Mouse (Mus musculus): ENCODE results near the gene Rapgef4. TPM values are rescaled to one million over a fixed set of nuclear protein-coding genes. Genes with fewer than 3 reads are reported as not detected.

The Rapgef4 gene
- polyA plus RNA-seq, 1 experiment from 2014 or later, result 2.1 TPM

DNA sequence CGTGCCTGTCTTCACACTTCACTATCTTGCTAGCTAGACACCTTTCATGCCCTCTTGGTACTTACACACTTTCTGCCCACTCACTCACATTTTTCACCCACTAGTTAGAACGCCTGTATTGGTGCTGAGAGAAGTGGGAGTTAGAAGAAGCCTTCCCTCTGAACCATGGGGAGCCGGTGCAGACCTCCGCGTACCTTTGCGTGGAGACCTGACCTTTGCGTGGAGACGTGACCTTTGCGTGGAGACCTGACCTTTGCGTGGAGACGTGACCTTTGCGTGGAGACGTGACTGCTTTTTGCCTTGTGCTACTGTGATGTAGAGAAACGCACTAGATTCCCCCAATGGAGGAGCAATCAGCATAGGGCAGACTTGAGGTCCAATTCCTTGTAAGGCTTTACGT lies 39.7 kb downstream of the Rapgef4 start:
- Histone ChIP-seq H3K4me1 (no peaks in the 10 kb centered on the region), H3K4me3 (no peak overlapping the region), H3K27me3 (ENCODE audit: poor library complexity, severe bottlenecking) (no peaks in the 10 kb centered on the region), H3K27ac (no peak overlapping the region), H3K36me3 (replicated peaks) (no peaks in the 10 kb centered on the region), H3K9me3 (no peaks in the 10 kb centered on the region)
- DNase-seq (ENCODE audit: extremely low spot score, low spot score), result no peak
- WGBS, result 95% methylated on average over 15 of the region's 15 CpGs

DNA sequence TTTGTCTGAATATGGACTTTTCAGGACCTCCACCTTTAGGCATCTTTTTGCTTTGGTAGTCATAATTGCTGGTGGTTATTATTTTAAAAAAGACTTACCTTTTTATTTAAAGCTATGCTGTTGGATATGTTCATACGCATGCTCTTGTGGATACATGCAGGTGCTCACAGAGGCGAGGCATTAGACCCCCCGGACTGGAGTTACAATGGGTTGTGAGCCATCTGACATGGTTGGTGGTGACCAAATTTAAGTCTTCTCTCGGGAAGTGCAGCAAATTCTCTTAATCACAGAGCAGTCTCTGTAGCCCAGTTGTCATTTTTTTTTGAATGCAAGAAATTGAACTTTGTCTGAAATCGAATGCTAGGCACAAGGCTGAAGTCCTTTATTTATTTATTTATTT lies 40.4 kb downstream of the Rapgef4 start:
- Histone ChIP-seq H3K4me3 (no peak overlapping the region), H3K27me3 (ENCODE audit: poor library complexity, severe bottlenecking) (no peaks in the 10 kb centered on the region), H3K27ac (no peak overlapping the region), H3K36me3 (replicated peaks) (no peaks in the 10 kb centered on the region), H3K4me1 (no peaks in the 10 kb centered on the region), H3K9me3 (no peaks in the 10 kb centered on the region)
- no peak for DNase-seq (ENCODE audit: extremely low spot score, low spot score)
- 85% methylated on average over 5 of the region's 5 CpGs for WGBS

DNA sequence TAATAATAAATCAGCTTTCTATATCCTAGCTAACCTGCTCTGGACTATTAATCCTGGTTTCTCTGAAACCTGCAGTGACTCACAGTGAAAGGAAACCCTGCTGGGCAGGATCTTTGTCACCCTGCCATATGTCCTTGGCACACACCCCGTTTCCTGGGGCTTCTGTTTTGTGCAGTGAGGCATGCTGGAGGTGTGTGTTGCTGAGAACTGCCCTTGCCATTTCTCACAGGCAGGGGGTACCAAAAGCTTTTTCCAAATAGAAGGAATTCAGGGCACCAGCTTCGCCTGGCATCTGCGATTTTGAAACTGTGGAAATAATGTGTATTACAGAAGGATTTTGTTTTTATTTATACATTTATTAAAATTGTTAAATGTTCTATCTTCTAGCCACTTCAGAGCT lies 40.8 kb downstream of the Rapgef4 start:
- Histone ChIP-seq H3K4me3 (no peak overlapping the region), H3K36me3 (replicated peaks) (no peaks in the 10 kb centered on the region), H3K9me3 (no peaks in the 10 kb centered on the region), H3K4me1 (no peaks in the 10 kb centered on the region), H3K27me3 (ENCODE audit: poor library complexity, severe bottlenecking) (no peaks in the 10 kb centered on the region), H3K27ac (no peak overlapping the region)
- WGBS, result 74% methylated on average over 3 of the region's 3 CpGs
- no peak for DNase-seq (ENCODE audit: extremely low spot score, low spot score)

- no peak overlapping the region for H3K4me3 ChIP-seq
- no peaks in the 10 kb centered on the region for H3K27me3 ChIP-seq (ENCODE audit: poor library complexity, severe bottlenecking)
- DNase-seq (ENCODE audit: extremely low spot score, low spot score), result no peak
- WGBS, result 87% methylated on average over 5 of the region's 5 CpGs
- no peaks in the 10 kb centered on the region for H3K36me3 ChIP-seq (replicated peaks)
- no peaks in the 10 kb centered on the region for H3K4me1 ChIP-seq
- no peaks in the 10 kb centered on the region for H3K9me3 ChIP-seq
- H3K27ac ChIP-seq, result no peak overlapping the region
These were observed 42.8 kb downstream of the Rapgef4 start for GRCm38 (mm10) chr2:72023791-72024190.

GRCm38 (mm10) chr2:72025660-72026059 lies 44.6 kb downstream of the Rapgef4 start:
- Histone ChIP-seq H3K4me1 (no peaks in the 10 kb centered on the region), H3K36me3 (replicated peaks) (no peaks in the 10 kb centered on the region), H3K9me3 (no peaks in the 10 kb centered on the region), H3K27me3 (ENCODE audit: poor library complexity, severe bottlenecking) (no peaks in the 10 kb centered on the region), H3K27ac (no peak overlapping the region), H3K4me3 (no peak overlapping the region)
- WGBS, result 95% methylated on average over 5 of the region's 5 CpGs
- DNase-seq (ENCODE audit: extremely low spot score, low spot score), result no peak

- no peak overlapping the region for H3K4me3 ChIP-seq
These were observed 45.5 kb downstream of the Rapgef4 start for GRCm38 (mm10) chr2:72026506-72026905.

GRCm38 (mm10) chr2:72029081-72029480 lies 48.0 kb downstream of the Rapgef4 start:
- Histone ChIP-seq H3K36me3 (replicated peaks) (no peaks in the 10 kb centered on the region), H3K4me1 (no peaks in the 10 kb centered on the region), H3K27ac (no peak overlapping the region), H3K4me3 (no peak overlapping the region), H3K9me3 (no peaks in the 10 kb centered on the region), H3K27me3 (ENCODE audit: poor library complexity, severe bottlenecking) (no peaks in the 10 kb centered on the region)
- 95% methylated on average over 1 of the region's 1 CpGs for WGBS
- no peak for DNase-seq (ENCODE audit: extremely low spot score, low spot score)

More at GRCm38 (mm10) chr2:72026506-72026905, 45.5 kb downstream of the Rapgef4 start:
- Histone ChIP-seq H3K27ac (no peak overlapping the region), H3K27me3 (ENCODE audit: poor library complexity, severe bottlenecking) (no peaks in the 10 kb centered on the region), H3K4me1 (no peaks in the 10 kb centered on the region), H3K36me3 (replicated peaks) (no peaks in the 10 kb centered on the region), H3K9me3 (no peaks in the 10 kb centered on the region)
- WGBS, result 93% methylated on average over 1 of the region's 1 CpGs
- DNase-seq (ENCODE audit: extremely low spot score, low spot score), result no peak

DNA sequence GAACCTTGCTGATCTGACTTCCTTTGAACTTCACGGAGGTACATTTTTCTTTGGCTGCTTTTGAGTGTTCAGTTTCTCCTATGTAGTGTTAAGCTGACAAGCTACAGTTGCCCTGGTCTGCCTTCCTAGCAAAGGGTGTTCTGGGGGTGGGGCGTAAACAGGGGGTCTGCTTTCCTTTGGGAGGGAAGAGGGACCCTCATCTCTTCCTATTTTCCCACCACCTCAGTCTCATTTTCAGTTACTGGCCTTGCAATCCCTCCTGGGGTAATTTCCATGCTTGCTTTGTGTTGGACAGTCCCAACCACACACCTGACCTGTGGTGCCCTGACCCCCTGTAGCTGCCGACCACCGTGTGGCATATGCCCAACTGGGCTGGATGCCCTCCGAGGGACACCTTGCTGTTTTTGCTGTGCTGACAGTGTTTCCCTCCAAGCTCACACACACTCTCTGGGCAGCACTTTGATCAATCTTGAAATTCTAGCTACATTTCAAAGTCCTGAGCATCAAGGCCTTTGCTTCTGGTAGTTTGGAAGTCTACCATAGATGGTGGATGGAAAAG lies 48.6 kb downstream of the Rapgef4 start:
- H3K4me3 ChIP-seq, result no peak overlapping the region
- WGBS, result 89% methylated on average over 5 of the region's 5 CpGs
- H3K4me1 ChIP-seq, result no peaks in the 10 kb centered on the region
- no peak overlapping the region for H3K27ac ChIP-seq
- no peak for DNase-seq (ENCODE audit: extremely low spot score, low spot score)
- H3K36me3 ChIP-seq (replicated peaks), result no peaks in the 10 kb centered on the region
- no peaks in the 10 kb centered on the region for H3K9me3 ChIP-seq
- H3K27me3 ChIP-seq (ENCODE audit: poor library complexity, severe bottlenecking), result no peaks in the 10 kb centered on the region

DNA sequence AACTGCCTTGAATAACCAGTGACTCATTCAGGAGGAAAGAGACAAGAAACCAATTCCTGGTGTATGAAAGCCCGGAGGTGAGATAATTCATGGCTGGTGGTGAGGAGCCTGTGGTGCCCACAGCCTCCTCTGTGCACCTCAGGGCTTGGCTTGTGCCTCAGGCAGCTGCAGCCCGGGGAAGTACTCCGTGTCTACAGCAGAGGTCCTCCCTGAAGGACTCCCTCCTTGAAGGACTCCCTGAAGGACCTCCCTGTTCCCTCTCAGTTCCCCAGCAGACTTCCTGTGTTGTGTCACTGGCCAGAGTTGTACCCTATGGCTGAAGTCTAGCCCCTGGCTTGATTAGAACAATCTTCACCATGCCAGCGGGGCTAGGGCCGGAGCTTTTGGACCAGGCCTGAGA lies 50.7 kb downstream of the Rapgef4 start:
- Histone ChIP-seq H3K4me1 (no peaks in the 10 kb centered on the region), H3K27me3 (ENCODE audit: poor library complexity, severe bottlenecking) (peaks cover 4% of the 10 kb centered on the region; the same call in 1 of the 2 replicates), H3K9me3 (no peaks in the 10 kb centered on the region), H3K36me3 (replicated peaks) (no peaks in the 10 kb centered on the region), H3K4me3 (no peak overlapping the region), H3K27ac (no peak overlapping the region)
- no peak for DNase-seq (ENCODE audit: extremely low spot score, low spot score)
- 79% methylated on average over 5 of the region's 5 CpGs for WGBS

- H3K27ac ChIP-seq, result no peak overlapping the region
- no peaks in the 10 kb centered on the region for H3K9me3 ChIP-seq
- H3K27me3 ChIP-seq (ENCODE audit: poor library complexity, severe bottlenecking), result peaks cover 8% of the 10 kb centered on the region; the same call in 1 of the 2 replicates
- no peak overlapping the region for H3K4me3 ChIP-seq
- peaks cover 17% of the 10 kb centered on the region for H3K4me1 ChIP-seq
- no peak for DNase-seq (ENCODE audit: extremely low spot score, low spot score)
- 49% methylated on average over 8 of the region's 8 CpGs for WGBS
- H3K36me3 ChIP-seq (replicated peaks), result no peaks in the 10 kb centered on the region
These were observed 54.6 kb downstream of the Rapgef4 start for GRCm38 (mm10) chr2:72035616-72036015.

DNA sequence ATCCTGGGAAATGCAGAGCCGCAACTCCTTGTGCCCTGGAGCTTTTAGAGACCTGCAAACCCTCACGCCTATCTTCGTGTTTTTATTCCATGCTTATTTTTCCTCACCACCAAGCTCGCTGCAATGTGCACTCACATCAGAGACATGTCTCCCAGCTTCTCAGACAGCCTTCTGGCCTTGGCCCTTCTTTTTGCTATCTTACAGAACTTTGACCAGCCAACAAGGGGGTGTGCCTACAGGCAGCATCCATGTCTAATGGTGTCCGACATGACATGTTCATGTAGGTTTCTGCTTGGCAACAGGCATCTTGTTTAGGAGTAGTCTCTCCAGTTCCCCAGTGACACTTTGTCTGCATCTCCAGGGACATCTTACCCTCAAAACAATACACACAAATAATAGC lies 56.3 kb downstream of the Rapgef4 start:
- Histone ChIP-seq H3K4me3 (no peak overlapping the region), H3K9me3 (no peaks in the 10 kb centered on the region), H3K36me3 (replicated peaks) (no peaks in the 10 kb centered on the region), H3K27ac (no peak overlapping the region), H3K27me3 (ENCODE audit: poor library complexity, severe bottlenecking) (peaks cover 8% of the 10 kb centered on the region; the same call in 1 of the 2 replicates), H3K4me1 (peaks cover 17% of the 10 kb centered on the region)
- 89% methylated on average over 5 of the region's 5 CpGs for WGBS
- no peak for DNase-seq (ENCODE audit: extremely low spot score, low spot score)

DNA sequence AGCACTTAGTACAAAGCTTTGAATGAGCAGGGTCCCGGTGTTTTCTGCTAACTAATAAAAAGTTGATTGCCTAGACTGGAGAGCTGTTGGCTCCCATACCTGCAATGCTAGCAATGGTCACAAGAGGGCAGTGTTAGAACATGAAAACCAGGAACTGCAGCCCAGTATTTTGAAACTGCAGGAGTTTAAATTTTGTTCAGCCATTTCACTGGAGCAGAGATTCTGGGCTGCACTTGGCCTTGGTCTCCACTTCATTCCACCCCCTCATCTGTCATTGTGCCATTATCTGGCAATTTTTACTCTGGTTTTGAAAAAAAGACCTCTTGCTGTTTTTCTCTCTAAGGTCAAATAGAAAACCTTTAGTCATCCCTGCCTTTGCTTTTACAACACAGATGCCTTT lies 57.2 kb downstream of the Rapgef4 start:
- DNase-seq (ENCODE audit: extremely low spot score, low spot score), result peak; percentile 81
- H3K36me3 ChIP-seq (replicated peaks), result no peaks in the 10 kb centered on the region
- WGBS, result 30% methylated on average over 1 of the region's 1 CpGs
- H3K4me3 ChIP-seq, result no peak overlapping the region
- H3K27me3 ChIP-seq (ENCODE audit: poor library complexity, severe bottlenecking), result peaks cover 8% of the 10 kb centered on the region; the same call in 1 of the 2 replicates
- peaks cover 17% of the 10 kb centered on the region for H3K4me1 ChIP-seq
- H3K27ac ChIP-seq, result 0 out of 2 replicates have a peak overlapping the region, but pooled peaks have one; percentile 2
- H3K9me3 ChIP-seq, result no peaks in the 10 kb centered on the region

DNA sequence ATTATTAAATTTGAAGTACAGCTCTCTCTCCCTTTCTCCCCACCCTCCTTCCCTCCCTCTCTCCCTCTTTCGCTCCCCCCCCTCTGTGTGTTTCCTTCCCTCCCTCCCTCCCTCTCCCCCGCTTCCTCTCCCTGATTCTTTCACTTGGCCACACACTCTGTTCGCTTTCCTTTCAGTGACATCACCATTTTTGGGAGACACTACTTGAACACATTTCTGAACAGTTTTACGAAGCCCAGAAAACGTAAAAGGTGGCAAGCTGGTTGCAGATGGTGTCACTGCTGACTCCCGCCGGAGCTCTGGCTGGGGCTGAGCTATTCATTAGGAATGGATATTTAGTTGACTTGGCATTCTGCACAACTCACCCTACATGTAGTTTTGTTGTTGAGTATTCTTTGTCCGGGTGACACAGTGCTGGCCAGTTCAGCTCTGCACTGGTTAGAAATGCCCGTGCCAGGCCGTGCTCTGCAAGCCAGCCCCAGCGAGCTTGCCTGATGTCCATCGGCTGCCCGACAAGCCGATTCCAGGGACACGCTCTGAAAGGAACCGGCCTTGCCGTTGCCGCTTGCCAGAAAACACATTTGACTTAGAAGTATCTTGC lies 57.7 kb downstream of the Rapgef4 start:
- peaks cover 17% of the 10 kb centered on the region for H3K4me1 ChIP-seq
- peaks cover 8% of the 10 kb centered on the region; the same call in 1 of the 2 replicates for H3K27me3 ChIP-seq (ENCODE audit: poor library complexity, severe bottlenecking)
- 77% methylated on average over 18 of the region's 18 CpGs for WGBS
- H3K27ac ChIP-seq, result peak overlapping the region; percentile 2; the same call in 1 of the 2 replicates
- DNase-seq (ENCODE audit: extremely low spot score, low spot score), result no peak
- H3K9me3 ChIP-seq, result no peaks in the 10 kb centered on the region
- H3K36me3 ChIP-seq (replicated peaks), result no peaks in the 10 kb centered on the region
- no peak overlapping the region for H3K4me3 ChIP-seq

Data from forebrain, embryonic 10.5 days (tissue).